In the genomic region with DNA sequence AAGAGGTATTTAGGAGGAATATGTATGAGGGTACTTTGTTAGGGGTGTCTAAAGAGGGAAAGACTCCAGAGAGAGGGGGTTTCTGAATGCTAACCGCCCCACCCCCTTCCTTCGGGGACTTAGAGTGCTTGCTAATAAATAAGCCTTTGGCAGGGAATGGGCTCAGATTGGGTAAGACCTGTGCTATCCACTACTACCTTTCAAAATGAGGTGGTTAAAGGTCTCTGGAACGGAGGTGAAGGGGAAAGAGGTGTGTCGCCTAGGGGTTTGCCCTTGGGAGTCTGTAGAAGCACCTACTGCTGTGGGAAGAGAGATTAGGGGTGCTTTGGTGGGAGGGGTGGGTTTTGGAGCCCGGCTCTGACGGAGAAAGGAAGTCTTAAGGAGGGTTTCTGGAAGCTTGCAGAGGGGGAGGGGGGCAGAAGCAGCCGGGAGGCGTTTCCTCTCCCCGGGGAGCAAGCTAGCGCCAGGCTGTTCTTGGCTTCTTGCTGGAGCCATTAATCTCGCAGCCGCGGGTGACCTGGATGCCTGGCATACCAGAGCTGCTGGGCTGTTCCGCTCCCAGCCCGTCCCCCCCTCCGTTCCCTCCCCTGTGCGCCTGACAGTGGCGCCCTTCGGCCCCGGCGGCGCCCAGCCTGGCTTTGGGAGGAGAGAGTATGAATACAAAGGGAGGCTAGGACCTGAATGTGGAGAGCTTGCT, we compare ENCODE assay signal across 8 mouse cellular contexts. TPM values are rescaled to one million over a fixed set of nuclear protein-coding genes. Genes with fewer than 3 reads are reported as not detected.
DNase-seq lines count a peak whose midpoint lies in the region; ATAC-seq lines count a peak whose summit lies in the region.

No protein-coding gene starts in this region.

- peak; percentile 94 for DNase-seq in NIH3T3 (ENCODE audit: low read depth)
- DNase-seq in cerebellum, postnatal 10 days: peak; percentile 63 to 79
- DNase-seq in frontal cortex, adult 2 months (ENCODE audit: extremely low spot score in 1 of 2, low spot score in 1 of 2): peak; percentile 41 to 60
- DNase-seq in layer of hippocampus, postnatal 36 days: peak; percentile 46 to 57
- peak; percentile 89 to 96 for DNase-seq in lung, postnatal 4 days
- peak; percentile 62 for DNase-seq in right cerebral cortex, postnatal 4 days

- ATAC-seq in hematopoietic stem cell, adult 5-6 weeks (replicated peaks in 1 of 2; ENCODE audit: insufficient read depth in 1 of 2, low FRiP score in 2 of 2, low TSS enrichment in 1 of 2, low read depth in 1 of 2, poor library complexity in 2 of 2, severe bottlenecking in 2 of 2): peak; percentile 35 to 51
- no peak for ATAC-seq in monocyte, adult 5-6 weeks (replicated peaks; ENCODE audit: insufficient number of reproducible peaks, low FRiP score, low TSS enrichment, poor library complexity, severe bottlenecking)

RNA-seq across cellular contexts. Expression of a gene that starts 9.6 kb away (rescaled TPM):
- polyA plus RNA-seq in frontal cortex, adult 2 months (2012; rRNA removed): 13.9 and 14.1 TPM in 2 replicates
- 1.4 and 7.3 TPM in 2 replicates for total RNA-seq in hematopoietic stem cell, adult 5-6 weeks (2017)
- 10 to 100 TPM; 17.2 to 18.6 TPM for total RNA-seq in layer of hippocampus, postnatal 36 days (2021)
- total RNA-seq in monocyte, adult 5-6 weeks (2017): 1.9 TPM in 1 of 3 replicates, not detected in the others
